Mouse (Mus musculus) heart, postnatal 0 days (tissue): ENCODE data around the gene H2al1f. TPM values are rescaled to one million over a fixed set of nuclear protein-coding genes. Genes with fewer than 3 reads are reported as not detected.
"Not testable (repeated sequence)": the region's sequence is repeated elsewhere in the genome, so short reads cannot be mapped to it uniquely, and the experiment has no call there.

Experiments used
- ATAC-seq: fragments of 200-750 bp; cut with Nextera tagmentation; 2 replicates; pipeline ENCODE4 v1.8.0; 2017; ENCODE audit warnings: low read depth, moderate number of reproducible peaks, moderate library complexity; ENCODE audit not compliant: insufficient read depth
- DNase-seq: peaks from one replicate; pipeline ENCODE4 v3.0.0-alpha.2; 2016; ENCODE audit warnings: low spot score
- H3K27ac ChIP-seq: fragments of 300-500 bp; sonication (generic); 2 replicates; pipeline ENCODE4 v1.5.1; 2014; ENCODE audit warnings: low read depth, mild to moderate bottlenecking
- H3K27me3 ChIP-seq: fragments of 300-500 bp; sonication (generic); 2 replicates; pipeline ENCODE4 v1.6.1; 2014; ENCODE audit warnings: low read length, mixed read lengths; ENCODE audit not compliant: control insufficient read depth, insufficient read depth
- H3K36me3 ChIP-seq: fragments of 300-500 bp; sonication (generic); replicated peaks from 2 replicates; pipeline ENCODE4 v1.6.1; 2014; ENCODE audit warnings: low read length, mixed read lengths; ENCODE audit not compliant: control insufficient read depth, insufficient read depth
- H3K4me1 ChIP-seq: fragments of 300-500 bp; sonication (generic); 2 replicates; pipeline ENCODE4 v1.6.1; 2014; ENCODE audit warnings: antibody characterized with exemption; ENCODE audit not compliant: control insufficient read depth, insufficient read depth
- H3K4me2 ChIP-seq: fragments of 300-500 bp; sonication (generic); 2 replicates; pipeline ENCODE4 v1.6.1; 2014; ENCODE audit warnings: low read depth, mild to moderate bottlenecking, low read length, moderate library complexity
- H3K4me3 ChIP-seq: fragments of 300-500 bp; sonication (generic); 2 replicates; pipeline ENCODE4 v1.5.1; 2014; ENCODE audit warnings: low read depth, low read length
- H3K9ac ChIP-seq: fragments of 300-500 bp; sonication (generic); replicated peaks from 2 replicates; pipeline ENCODE4 v1.6.1; 2014; ENCODE audit warnings: low read depth, low read length, mixed read lengths
- H3K9me3 ChIP-seq: fragments of 300-500 bp; sonication (generic); replicated peaks from 2 replicates; pipeline ENCODE4 v1.6.1; 2016; ENCODE audit warnings: low read length; ENCODE audit not compliant: control insufficient read depth
- CTCF ChIP-seq: IDR thresholded peaks from 2 replicates; pipeline ENCODE4 v1.5.1; 2016; ENCODE audit warnings: antibody characterized with exemption, control low read depth, low read depth
- EP300 ChIP-seq: IDR thresholded peaks from 2 replicates; pipeline ENCODE4 v1.6.1; 2016; ENCODE audit warnings: antibody characterized with exemption, low read depth
- WGBS: fragments of 180-500 bp; shearing (Covaris S2); extraction: QIAGEN DNeasy Blood & Tissue Kit; methylation state at CpG from one replicate; pipeline ENCODE4 v1.1.7; 2014; 5-methylcytosine and 5-hydroxymethylcytosine counted together
- polyA plus RNA-seq: library from polyadenylated mRNA; unstranded; fragments of >200 nt; fragmentation: Nextera tagmentation; extraction: Ambion mirVana; gene quantifications from 2 replicates; pipeline ENCODE4 v1.2.1, GENCODE M21; 2015
- total RNA-seq: library from RNA; depleted of rRNA; stranded (reverse); fragments of >200 nt; gene quantifications from 2 replicates; pipeline ENCODE4 v1.2.3, GENCODE M21; 2014; ENCODE audit warnings: low replicate concordance

Gene H2al1f
- total and polyA plus RNA-seq, 2 experiments from 2014 or later: not detected

- DNase-seq, H3K4me2 ChIP-seq, H3K27ac ChIP-seq, H3K27me3 ChIP-seq, ATAC-seq, H3K4me3 ChIP-seq, H3K36me3 ChIP-seq, H3K9me3 ChIP-seq, H3K4me1 ChIP-seq, H3K9ac ChIP-seq: not testable (repeated sequence)
- no CpG with 5 or more reads among the region's 6 CpGs for WGBS
These were observed 6.2 kb downstream of the H2al1f start, which contains the start of gene H2al1h for GRCm38 (mm10) chrX:11321192-11321591. Gene H2al1h, plus strand, starts transcription at chrX:11321492.

- not testable (repeated sequence) for ATAC-seq, H3K9ac ChIP-seq, H3K9me3 ChIP-seq, DNase-seq, H3K27me3 ChIP-seq, H3K4me1 ChIP-seq, H3K27ac ChIP-seq, H3K4me3 ChIP-seq, H3K36me3 ChIP-seq, H3K4me2 ChIP-seq
- 76% methylated on average over 3 of the region's 5 CpGs for WGBS
These were observed 9.4 kb downstream of the H2al1f start, which contains the start of gene H2al1i for GRCm38 (mm10) chrX:11324359-11324758. Gene H2al1i, plus strand, starts transcription at chrX:11324659.

GRCm38 (mm10) chrX:11327522-11327921 lies 12.6 kb downstream of the H2al1f start, which contains the start of gene H2al1j:
Gene H2al1j, plus strand, starts transcription at chrX:11327822.
- not testable (repeated sequence) for DNase-seq
- WGBS: 86% methylated on average over 2 of the region's 2 CpGs

GRCm38 (mm10) chrX:11345762-11346161 lies 30.8 kb downstream of the H2al1f start:
- Histone ChIP-seq H3K4me2 (no peak overlapping the region), H3K27me3 (no peaks in the 10 kb centered on the region), H3K9ac (no peak overlapping the region), H3K4me1 (no peaks in the 10 kb centered on the region), H3K36me3 (no peaks in the 10 kb centered on the region), H3K27ac (no peak overlapping the region), H3K4me3 (no peak overlapping the region), H3K9me3 (no peaks in the 10 kb centered on the region)
- DNase-seq (no peak), ATAC-seq (no peak)
- TF ChIP-seq CTCF (no peak), EP300 (no peak)
- WGBS: 57% methylated on average over 9 of the region's 9 CpGs

More at GRCm38 (mm10) chrX:11327522-11327921, 12.6 kb downstream of the H2al1f start, which contains the start of gene H2al1j:
- not testable (repeated sequence) for ATAC-seq, H3K36me3 ChIP-seq, H3K27me3 ChIP-seq, H3K4me1 ChIP-seq, H3K4me2 ChIP-seq, H3K4me3 ChIP-seq, H3K9ac ChIP-seq, H3K9me3 ChIP-seq, H3K27ac ChIP-seq

- no peak overlapping the region for H3K27ac ChIP-seq
- WGBS: 85% methylated on average over 3 of the region's 3 CpGs
- DNase-seq (no peak), ATAC-seq (no peak)
- no peaks in the 10 kb centered on the region for H3K9me3 ChIP-seq
- no peaks in the 10 kb centered on the region for H3K27me3 ChIP-seq
- H3K4me3 ChIP-seq: no peak overlapping the region
- H3K4me2 ChIP-seq: no peak overlapping the region
- H3K4me1 ChIP-seq: no peaks in the 10 kb centered on the region
- H3K36me3 ChIP-seq: no peaks in the 10 kb centered on the region
- no peak for TF ChIP-seq EP300
- TF ChIP-seq CTCF: no peak
- no peak overlapping the region for H3K9ac ChIP-seq
These were observed 31.8 kb downstream of the H2al1f start for GRCm38 (mm10) chrX:11346756-11347155.

GRCm38 (mm10) chrX:11360823-11361222 lies 45.9 kb downstream of the H2al1f start:
- no peak overlapping the region for H3K4me2 ChIP-seq
- H3K9ac ChIP-seq: no peak overlapping the region
- no peaks in the 10 kb centered on the region for H3K9me3 ChIP-seq
- no peak for DNase-seq
- H3K4me1 ChIP-seq: no peaks in the 10 kb centered on the region
- H3K36me3 ChIP-seq: no peaks in the 10 kb centered on the region
- WGBS: 70% methylated on average over 6 of the region's 6 CpGs
- TF ChIP-seq CTCF: no peak
- TF ChIP-seq EP300: no peak
- no peak overlapping the region for H3K4me3 ChIP-seq
- ATAC-seq: no peak
- H3K27ac ChIP-seq: no peak overlapping the region
- H3K27me3 ChIP-seq: no peaks in the 10 kb centered on the region
